Mouse (Mus musculus) heart, adult 8-10 months (tissue): ENCODE data around the gene Dnlz. TPM values are rescaled to one million over a fixed set of nuclear protein-coding genes. Genes with fewer than 3 reads are reported as not detected.
A peak's percentile ranks its signal among the peaks of the same experiment; 100 is the strongest.

Experiments used
- DNase-seq: peaks from one replicate; pipeline ENCODE4 v3.0.0; 2022; ENCODE audit warnings: low spot score
- total RNA-seq, 4 experiments: library from RNA; stranded (reverse); gene quantifications; 2 replicates each; pipeline ENCODE4 v1.2.4; 2022

Gene Dnlz
- total RNA-seq, 4 experiments from 2014 or later: 22.4 to 26.2 (median 25.4) TPM

GRCm38 (mm10) chr2:26357484-26357883 lies 5.6 kb upstream of the Dnlz start:
- DNase-seq: no peak

DNA sequence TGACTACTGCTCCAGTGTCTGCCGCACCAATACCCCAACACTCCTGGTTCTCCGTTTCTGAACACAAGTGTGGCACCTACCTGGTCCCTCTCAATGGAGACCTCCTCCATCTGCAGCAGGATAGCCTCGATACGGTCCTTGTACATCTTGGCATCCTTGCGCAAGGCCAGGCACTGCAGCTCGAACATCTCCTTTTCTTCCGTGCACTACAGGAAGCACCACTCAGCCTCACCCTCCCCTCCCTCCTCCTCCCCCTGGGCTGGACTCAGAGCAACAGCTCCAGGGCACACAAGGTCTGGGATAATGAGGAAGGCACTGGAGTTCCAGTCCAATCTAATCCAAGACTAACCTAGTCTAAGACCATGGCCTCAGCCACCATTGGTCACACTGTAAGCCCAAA lies 4.8 kb upstream of the Dnlz start:
- no peak for DNase-seq

DNA sequence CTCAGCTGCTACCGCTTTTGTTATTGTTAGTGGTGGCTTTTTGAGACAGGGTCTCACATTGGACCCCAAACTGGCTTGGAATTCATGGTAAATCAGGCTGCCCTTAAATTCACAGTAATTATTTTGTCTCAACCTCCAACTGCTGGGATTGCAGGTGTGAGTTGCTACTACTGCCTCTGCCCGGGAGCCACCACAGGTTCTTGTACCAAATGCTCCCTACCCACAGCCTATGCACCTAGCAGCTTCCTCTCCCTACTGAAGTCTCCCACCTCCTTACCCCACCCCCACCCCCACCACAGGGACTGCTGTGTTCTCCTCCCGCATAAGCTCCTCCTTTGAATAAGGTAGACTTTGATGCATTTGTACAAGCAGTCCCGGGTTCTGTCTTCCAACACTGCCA lies 4.3 kb upstream of the Dnlz start:
- no peak for DNase-seq

GRCm38 (mm10) chr2:26354401-26354800 lies 2.5 kb upstream of the Dnlz start:
- no peak for DNase-seq

- DNase-seq: no peak
These were observed 1.4 kb upstream of the Dnlz start for GRCm38 (mm10) chr2:26353066-26353980.

GRCm38 (mm10) chr2:26352291-26352910 lies 491 bp upstream of the Dnlz start:
- DNase-seq: no peak

- DNase-seq: no peak
These were observed 3.7 kb downstream of the Dnlz start for GRCm38 (mm10) chr2:26348241-26348640.

GRCm38 (mm10) chr2:26342609-26343490 lies 9.1 kb downstream of the Dnlz start:
- no peak for DNase-seq

- DNase-seq: peak; percentile 84
These were observed 9.9 kb downstream of the Dnlz start for GRCm38 (mm10) chr2:26342044-26342443.

- DNase-seq: no peak
These were observed 10.4 kb downstream of the Dnlz start for GRCm38 (mm10) chr2:26341510-26341981.

DNA sequence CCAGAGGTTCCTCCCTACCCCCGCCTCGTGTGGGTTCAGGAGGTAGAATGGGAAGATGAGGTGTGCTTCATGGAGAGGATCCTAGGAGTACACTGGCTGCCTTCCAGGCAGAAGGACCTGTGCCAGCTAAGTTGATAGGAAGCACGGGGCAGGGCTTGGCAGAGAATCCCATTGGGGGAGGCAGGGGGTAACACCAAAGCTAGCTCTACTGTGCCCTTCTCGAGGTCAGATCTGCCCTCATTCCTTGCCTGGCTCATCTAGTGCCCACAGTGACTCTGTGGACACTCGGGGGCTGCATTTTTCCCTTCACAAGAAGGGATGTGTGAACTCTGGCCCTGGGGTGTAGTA lies 12.7 kb downstream of the Dnlz start:
- DNase-seq: peak; percentile 77

- no peak for DNase-seq
These were observed 13.4 kb downstream of the Dnlz start for GRCm38 (mm10) chr2:26338302-26339203.

DNA sequence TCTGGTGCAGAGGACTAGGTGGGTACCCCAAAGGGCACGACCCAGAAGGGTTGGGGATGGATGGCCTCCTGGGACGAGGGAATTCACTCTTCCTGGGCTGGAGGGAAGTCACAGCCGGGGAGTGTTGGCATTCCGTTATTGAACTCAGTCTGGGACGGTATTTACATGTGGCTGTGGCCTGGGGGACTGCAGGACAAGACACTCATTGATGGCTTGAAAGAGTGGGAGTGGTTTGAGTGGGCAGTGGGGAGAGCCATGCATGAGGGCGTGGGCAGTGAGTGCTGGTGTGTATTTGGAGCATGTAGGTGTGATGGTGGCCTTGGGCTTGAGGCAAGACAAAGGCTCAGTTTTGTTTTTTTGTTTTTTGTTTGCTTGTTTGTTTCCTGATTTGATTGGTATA lies 21.2 kb downstream of the Dnlz start:
- DNase-seq: no peak

DNA sequence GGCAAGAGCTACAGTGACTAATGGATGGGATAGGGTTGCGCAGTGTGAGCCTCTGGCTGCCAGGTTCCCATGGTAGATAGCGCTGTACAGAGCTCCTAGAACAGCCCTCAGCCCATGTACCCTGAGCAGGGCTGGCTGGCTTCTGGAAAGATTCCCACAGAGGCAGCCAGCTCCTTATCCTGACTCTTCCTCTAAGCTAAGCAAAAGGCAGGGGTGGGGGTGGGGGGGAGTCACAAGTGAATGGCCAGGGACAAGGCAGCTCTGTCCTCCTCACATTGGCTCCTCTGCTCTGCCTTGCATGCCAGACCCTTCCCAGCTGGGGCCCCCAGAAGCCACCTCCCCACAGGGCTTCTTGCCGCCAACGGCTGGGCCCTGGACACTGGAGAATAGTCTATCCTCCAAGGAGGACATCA lies 21.8 kb downstream of the Dnlz start:
- no peak for DNase-seq

DNA sequence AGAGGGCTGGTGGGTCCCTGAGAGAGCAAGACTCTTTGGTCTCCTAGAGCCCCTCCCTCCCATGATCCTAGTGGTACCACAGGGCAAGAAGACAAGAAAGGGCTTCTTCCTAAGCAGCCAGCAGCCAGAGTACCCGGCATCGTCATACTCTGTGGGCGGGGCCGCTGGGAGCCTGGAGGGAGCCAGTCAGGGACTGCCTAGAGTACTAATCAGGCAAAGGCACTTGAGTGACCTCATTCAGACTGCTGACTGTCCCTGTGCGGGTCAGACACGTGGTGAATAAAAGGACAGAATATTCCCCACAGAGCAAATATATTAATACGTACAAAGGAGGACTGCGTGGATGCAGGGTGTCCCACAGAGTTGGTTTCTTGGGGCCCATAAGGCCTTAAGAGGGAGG lies 22.5 kb downstream of the Dnlz start:
- DNase-seq: peak; percentile 81

DNA sequence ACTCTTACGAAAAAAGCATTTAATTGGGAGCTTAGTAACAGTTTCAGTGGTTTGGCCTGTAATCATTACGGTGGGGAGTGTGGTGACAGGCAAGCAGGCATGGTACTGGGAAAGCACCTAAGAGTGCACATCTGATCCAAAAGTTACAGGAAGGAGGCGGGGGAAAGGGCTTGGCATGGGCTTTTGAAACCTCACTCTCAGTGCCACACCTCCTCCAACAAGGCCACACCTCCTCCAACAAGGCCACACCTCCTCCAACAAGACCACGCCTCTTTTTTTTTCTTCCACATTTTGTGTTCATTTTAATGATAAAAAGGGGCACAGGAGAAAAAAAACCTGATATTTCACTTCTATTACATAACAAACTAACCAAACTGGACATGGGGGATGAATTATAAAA lies 24.1 kb downstream of the Dnlz start:
- DNase-seq: no peak

GRCm38 (mm10) chr2:26325386-26326181 lies 26.3 kb downstream of the Dnlz start:
- DNase-seq: no peak

DNA sequence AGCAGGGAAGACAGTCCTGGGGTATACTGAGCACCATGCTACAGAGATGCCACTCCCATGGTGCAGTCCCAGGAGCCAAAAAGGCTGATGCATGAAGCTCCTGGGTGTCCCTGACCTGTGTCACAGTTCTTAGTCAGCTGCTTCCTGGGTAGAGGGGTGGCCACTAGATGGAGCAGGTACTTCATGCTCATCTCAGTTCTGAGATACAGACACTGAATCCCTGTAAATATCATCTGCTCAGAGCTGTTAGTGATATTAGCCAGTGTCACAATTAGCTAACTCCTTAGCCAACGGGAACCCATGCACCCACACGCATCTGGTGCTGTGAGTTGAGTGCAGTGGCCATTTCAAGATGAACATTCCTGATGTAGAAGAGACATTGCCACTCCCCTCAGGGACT lies 27.0 kb downstream of the Dnlz start:
- DNase-seq: no peak

- no peak for DNase-seq
These were observed 28.2 kb downstream of the Dnlz start for GRCm38 (mm10) chr2:26323589-26324325.
